Mouse (Mus musculus) monocyte, adult 2 months (primary cell): Measurements from ENCODE around the gene Polr3h.
A peak's percentile ranks its signal among the peaks of the same experiment; 100 is the strongest.
"Not testable (repeated sequence)": the region's sequence is repeated elsewhere in the genome, so short reads cannot be mapped to it uniquely, and the experiment has no call there.

ENCODE experiments used
- DNase-seq, 2 experiments: peaks; one replicate each; pipeline ENCODE4 v3.0.0; 2022; ENCODE audit warnings: low spot score in 2 of 2, low read depth in 1 of 2

Gene Polr3h

DNA sequence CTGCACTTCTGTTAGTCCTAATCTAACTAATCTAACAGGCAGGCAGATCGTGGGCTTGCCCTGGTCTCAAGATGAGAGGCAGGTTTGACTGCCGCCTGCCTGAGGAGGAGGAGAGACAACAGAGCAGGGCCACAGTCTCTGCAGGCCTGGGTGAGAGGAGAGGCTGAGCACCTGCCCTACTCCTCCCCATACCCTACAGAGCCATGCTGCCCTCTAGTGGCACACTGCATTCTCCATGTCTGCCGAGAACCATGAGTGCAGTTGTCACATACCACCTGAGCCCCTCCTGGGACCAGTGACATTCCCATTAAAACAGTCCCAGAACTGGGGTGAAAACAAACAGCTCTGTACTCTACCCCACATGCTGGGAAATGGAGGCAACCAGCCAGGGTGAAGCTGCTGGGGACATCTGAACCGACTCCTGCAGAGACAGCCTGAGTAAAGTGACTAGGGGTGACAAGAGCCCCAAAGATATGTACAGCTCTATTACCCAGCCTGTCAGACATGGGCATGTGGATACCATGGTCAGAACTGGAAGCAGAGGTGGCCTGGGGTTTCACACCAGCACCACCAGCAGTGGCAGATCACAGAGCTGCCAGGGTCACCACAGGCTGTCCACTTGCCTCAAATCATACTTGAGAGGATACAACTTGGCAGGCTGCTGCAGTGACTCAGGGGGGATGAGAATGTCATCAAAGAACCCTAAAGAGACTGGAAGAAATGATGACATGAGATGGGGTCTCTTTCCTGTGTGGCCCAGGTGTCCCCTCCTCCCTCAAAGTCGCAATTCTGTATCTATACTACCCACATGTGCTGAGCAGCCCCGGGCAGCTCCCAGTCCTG, 8.2 kb downstream of the Polr3h start:
- peak in 1 of 2 experiments; percentile 32 for DNase-seq

DNA sequence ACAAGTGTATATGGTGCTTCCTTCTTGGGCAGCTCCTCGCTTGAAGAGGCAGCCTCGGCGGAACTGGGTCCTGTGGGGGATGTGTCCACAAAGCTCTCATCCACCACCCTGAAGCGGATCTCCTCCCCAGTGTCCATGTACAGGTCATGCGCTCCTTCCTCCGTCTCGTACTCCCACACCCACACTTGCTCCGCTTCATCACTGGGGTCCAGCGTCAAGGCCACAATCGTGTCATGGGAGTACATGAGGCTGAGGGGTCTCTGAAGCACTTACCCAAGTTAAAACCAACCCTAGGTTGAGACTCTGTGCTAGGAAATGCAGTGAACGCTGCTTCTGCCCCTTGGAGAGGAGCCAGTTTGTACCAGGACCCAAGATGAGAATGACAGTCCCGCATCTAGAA, 8.8 kb downstream of the Polr3h start:
- no peak for DNase-seq

DNA sequence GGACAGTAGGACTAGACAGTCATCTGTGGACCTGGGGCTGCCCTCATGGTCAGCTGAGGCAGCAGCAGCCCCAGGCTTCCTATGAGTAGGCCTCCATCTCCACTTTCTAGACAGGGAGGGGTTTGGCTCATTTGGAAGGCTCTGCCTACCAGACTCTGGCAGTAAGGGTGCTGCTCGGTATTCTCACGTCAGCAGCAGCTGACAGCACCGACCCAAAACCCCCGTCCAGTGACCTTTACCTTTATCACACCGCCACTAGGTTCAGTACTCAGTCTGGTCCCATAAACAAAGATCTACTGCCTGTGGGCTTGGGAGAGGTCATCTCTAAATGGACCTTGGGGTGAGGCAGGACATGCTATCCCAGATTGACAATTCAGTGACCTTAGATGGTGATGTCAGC, 10.4 kb downstream of the Polr3h start:
- no peak for DNase-seq

DNA sequence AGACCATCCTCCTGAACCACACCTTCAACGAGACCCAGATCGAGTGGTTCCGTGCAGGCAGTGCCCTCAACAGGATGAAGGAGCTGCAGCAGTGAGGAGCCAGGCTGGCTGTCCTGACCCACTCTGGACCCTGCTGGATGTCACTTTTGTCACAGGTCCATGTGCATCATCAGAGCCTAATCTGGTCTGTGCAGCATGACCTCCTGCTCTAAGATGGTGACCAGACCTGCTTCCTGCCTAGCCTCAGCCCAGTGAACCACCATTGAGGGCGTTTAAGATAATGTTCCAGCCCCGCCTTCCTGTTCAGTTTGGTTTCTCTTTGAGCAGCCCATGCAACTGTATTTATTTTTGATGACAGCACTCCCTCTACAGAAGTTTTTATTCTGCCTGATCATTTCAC, 11.4 kb downstream of the Polr3h start:
- no peak for DNase-seq

DNA sequence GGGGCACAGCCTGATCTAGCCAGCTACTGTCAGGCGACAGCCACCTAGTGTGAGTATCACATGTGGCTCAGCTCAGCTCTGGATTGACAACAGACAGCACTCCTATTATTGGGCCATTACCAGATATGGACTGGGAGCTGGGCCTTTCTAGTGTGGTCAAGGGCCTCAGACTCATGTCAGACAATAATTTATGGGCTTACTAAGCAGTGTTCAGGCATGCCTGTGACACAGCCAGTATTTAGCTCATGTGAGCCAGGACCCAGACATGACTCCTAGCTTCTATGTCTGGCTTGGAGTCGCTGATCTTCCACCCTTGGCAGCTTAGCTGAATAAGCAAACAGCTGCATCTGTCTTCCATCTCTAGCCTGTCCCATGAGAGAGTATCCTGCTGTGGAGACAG, 13.5 kb downstream of the Polr3h start:
- DNase-seq: no peak

DNA sequence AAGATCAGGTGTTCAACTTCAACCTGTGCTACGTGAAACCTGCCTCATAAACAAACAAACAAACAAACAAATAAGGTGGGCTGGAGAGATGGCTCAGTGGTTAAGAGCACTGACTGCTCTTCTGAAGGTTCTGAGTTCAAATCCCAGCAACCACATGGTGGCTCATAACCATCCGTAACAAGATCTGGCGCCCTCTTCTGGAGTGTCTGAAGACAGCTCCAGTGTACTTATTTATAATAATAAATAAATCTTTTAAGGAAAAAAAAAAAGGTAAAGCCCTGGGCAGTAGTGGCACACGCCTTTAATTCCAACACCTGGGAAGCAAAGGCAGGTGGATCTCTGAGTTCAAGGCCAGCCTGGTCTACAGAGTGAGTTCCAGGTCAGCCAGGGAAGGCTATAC, 17.3 kb downstream of the Polr3h start:
- DNase-seq: not testable (repeated sequence)

DNA sequence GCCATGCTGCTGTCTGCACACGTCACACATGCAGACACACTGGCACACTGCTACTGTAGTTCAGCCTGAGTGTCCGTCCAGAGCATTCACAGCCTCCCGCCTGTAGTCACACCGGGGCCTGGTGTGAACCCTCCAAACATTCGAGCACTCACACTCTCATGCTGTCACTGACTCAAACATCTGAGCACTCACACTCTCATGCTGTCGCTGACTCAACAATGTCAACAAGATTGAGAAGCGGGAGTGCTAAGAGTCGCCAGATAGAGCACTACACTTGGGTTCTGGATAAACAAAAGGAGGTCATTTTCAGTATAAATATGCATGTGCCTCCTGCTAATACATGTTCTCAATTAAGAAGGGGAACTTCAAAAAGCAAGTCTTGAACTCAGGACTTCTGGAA, 18.1 kb downstream of the Polr3h start:
- DNase-seq: no peak

DNA sequence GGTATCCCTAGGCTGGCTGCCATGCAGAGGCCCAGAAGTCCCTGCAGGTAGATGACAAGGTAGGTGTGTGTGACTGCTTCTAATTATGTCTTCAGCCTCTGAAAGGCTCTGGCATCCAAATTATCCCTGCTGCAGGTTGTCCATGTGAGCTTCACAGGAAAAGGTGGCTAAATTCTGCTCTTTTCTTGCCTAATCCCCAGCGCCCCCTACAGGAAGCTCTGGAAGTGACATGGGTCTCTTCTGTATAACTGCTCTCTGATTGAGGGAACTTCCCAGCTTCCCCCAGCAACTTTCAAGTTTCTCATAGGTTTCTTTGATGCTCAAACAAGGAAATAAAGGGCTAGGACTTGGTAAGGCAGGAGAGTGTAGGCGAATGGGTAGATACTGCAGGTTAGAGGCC, 21.1 kb downstream of the Polr3h start:
- peak; percentile 35 to 68 for DNase-seq

DNA sequence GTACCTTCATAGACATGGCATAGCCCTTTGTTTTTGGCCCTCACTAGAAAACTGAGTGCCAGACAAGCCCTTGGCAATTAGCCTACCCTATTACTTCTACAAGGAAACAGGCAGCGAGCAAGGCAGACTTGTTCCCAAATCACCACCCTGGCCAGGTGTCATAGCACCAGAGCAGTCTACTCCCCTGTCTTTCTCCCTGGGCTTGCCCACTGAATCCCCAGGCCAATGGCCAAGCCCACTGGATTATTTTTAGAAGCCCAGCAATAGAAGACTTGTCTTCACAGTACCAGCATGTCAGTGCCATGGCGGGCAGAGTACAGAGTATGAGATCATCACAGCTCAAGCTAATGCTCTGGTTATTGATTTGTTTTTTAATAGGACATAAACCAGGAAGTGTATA, 27.3 kb downstream of the Polr3h start:
- no peak for DNase-seq

DNA sequence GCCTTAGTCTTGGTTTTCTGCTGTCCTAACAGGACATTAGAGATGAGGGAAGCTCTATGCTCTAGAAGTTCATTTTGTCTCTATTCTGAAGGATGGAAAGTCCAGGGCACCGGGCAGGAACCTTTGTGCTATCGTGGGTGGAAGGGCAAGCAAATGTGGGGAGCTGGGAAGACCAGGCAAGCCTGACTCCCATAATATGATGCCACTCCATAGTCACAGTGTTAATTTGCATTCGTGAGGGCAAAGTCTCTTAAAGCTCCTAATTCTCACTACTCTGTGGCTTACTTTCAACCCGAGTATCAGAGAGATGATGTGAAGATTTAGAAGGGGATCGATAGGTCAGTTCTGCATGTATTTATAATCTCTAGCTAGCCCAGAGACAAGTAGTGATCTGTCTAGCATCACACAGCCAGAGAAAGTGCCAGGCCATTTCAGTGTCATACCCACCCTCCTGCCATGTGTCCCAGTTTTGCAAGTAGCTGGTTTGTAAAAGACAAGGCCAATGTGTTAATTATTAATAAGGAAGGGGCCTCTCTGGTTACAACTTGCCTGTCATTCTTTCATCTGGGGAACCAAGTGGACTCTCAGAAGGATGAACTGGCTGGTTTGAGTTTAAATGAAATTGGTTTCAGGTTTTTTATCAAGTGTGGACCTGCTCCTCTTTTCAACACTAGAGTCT, 28.3 kb downstream of the Polr3h start:
- no peak for DNase-seq

DNA sequence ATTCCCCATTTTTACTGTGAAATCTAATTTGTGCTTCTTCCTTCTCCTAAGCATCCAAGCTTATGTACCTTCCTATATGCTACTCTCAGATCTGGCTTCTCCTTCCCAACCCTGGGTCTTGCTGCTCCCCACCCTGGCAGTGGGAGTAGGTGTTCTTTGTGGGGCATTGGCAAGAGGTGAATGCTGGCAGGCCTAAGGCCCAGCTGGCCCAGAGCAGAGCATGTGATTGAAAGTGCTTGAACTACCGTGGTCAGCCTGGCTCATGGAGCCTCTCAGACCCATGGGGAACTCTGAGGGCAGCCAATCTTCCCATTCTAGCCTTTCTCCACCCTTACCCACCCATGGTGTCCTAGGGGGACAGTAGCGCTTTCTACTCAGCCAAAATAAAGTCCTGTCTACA, 29.6 kb downstream of the Polr3h start:
- no peak for DNase-seq

DNA sequence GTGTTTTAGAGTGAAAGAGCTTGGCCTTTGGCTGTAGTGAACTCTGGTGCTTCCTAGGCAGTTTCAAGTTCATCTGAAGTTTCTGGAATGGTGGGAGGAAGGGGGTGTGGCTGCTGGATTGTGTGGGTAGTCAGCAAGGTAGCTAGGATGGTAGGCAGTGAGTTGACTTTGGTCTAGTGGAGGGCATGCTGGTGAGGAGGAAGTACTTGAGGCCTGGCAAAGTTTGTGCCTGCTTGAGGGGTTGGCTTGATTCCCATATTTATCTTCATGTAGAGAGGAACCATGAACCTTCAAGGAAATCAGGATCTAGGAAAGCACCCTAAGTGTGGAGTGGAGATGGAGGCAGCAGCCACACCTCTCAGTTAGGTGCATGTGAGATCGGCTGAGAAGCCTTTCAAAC, 32.0 kb downstream of the Polr3h start:
- no peak for DNase-seq

DNA sequence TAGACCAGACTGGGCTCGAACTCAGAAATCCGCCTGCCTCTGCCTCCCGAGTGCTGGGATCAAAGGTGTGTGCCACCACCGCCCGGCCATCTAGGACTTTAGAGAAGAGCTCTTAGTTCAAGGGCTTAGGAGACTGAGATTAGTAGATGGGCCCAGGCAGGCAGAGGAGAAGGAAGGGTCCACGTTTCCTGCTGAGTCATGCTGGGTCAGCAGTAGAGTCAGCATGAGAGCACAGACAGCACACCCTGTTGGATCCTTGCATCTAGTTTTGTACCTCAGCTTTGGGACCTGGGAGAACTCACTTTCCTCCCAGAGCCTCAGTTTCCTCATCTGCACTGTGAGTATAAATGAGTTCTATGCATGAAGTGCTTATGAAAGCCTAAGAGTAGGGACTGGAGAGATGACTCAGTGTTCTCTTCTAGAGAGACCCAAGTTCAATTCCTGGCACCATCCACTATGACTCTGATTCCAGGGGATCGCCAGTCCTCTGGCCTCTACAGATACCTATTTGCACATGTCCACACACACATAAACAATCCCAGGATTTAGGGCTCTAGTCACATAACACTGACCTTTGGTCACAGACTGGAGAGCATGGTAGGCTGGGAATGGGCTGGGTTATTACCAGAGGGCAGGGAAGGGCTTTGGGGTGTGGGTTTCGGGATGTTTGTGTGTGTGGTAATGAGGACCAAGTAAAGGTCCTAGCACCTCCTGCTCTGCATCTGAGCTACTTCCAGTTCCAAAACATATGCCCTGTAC, 34.0 kb downstream of the Polr3h start:
- DNase-seq: no peak

DNA sequence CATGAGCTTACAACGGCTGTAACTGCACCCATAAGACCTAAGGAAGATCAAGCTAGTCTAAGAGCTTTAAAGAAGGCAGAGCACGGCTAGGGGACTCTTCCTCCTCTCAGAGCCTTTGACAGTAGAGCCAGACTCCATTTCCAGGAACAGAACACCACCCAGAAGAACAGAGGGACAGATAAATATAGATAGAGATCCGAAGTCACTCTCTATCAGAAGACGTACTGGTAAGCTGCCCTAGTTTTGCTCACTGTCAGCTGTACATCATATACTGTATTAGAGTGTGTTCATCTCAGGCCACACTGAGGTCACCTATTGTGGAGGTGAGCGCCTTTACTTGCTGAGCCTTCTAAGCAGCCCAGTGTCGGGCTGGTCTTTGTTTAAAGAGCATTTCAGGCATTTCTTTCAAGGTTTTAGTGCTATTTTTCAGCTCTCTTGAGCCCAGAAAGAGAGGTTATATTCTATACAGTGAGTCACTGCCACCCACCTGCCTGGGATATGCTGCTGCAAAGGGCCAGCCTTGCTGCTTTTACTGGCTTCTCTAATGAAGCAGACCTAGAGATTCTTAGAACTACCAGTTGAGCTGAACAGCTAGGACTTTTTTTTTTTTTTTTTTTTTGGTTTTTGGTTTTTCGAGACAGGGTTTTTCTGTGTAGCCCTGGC, 34.8 kb downstream of the Polr3h start:
- no peak for DNase-seq

DNA sequence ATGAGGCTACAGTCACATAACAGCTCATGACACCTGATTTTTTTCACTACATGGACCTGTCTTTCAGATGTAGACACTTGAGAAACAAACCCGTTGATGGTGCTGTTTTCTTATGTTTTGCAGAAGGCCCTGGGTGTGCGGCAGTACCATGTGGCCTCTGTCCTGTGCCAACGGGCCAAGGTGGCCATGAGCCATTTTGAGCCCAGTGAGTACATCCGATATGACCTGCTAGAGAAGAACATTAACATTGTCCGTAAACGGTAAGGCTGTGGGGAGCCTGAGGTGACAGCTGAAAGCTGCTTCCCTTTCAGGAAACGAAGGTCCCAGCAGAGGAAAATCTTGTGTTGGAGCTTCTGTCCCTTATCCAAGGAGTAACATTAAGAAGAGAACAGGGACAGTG, 36.9 kb downstream of the Polr3h start:
- no peak for DNase-seq

DNA sequence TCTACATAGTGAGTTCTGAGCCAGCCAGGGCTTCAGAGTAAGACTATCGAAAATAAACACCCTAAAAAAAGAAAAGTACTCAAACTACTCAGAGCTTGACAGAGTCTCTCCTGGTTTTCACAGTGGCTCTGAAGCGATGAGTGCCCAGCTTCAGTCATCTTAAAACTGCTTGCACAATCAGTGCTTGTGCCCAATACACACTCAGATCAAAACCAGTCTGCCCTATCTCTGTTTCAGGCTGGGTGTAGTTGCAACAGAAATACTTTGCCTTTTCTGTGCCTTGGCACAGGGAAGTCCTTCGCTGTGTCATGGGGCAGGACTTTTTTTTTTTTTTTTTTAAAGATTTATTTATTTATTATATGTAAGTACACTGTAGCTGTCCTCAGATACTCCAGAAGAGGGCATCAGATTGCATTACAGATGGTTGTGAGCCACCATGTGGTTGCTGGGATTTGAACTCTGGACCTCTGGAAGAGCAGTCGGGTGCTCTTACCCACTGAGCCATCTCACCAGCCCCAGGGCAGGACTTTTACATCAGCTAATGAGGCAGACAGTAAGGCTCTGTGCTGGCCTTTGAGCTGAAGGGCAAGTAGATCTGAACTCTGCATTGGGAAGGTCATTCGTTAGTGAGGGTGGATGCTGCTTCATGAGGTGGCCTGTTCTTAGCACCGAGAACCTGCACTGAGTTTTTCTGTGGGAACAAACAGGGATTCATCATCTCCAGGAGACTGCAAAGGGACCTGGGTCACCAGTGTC, 39.1 kb downstream of the Polr3h start:
- no peak for DNase-seq

DNA sequence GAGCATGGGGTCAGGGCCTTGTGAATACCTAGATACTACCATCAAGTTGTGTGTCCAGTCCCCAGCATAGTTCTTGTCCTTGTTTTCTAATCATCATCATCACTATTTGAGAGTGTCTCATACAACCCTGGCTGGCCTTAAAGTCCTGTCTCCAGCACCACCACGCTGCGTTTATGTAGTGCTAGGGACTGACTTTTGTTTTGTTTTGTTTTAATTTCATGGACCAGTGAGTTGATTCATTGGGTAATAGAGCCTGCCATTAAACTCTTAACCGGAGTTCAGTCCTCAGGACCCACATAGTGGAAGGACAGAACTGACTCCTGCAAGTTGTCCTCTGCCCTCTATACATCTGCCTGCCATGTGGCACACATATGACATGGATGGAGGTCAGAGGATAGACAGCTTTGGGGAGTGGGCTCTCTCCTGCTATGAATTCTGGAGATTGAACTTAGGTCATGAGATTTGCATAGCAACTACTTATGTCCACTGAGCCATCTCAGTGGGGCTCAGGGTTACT, 40.6 kb downstream of the Polr3h start:
- DNase-seq: no peak

DNA sequence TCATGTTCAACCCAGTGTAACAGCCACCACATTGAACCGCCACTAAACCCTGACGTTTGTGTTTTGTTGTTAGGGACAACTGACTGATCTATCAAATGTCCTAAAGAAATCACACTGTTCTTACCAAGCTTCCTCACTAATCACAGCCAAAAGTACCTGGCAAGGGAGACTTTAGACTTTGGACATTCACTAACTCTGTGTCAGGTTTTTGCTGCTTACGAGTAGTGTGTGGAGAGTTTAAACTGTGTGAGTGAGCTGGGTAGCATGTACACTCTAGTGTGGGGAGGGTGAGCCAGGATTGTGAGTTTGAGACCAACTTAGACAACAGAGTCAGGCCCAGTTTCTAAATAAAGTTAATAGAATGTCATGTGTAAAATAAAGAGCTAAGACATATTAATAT, 43.7 kb downstream of the Polr3h start:
- DNase-seq: no peak

DNA sequence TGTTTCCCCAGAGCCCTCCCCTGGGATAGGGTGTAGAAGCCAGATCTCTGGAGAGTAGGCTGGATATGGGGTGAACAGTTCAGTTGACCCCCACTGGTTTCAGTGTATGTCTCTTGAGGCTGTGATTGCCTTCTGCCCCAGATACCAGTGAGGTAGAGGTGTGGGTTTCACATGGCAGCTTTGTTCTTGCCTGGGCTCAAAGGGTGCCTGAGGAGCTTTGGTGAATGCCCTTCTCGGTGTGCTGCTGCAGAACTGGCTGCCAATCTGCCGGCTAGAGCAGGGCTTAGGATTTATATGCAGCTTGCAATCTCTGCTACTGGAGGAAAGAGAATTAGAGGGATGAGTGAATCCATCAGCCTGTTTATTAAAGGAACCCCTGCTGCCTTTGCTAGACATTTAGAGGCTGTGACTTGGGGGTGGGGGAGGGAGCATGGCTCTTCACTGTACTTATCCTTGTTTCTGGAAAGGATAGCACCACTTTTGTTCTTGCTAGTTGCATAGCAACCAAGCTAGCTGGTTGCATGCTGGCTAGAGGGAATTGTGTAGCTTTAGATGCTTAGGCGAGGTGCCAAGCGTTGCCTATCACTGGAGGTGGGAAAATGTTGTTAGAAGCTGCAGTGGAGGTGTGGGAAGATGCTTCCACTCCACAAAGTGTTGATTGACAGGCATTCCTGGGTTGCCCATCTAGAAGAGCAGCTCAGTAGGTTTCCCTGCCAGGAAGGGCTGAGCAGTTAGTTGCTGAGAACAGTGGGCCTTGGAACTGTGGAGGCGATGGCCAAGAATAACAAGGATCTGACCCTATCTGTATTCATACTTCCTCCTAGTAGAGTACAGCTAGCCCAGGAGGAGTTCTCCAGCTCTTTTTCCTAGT, 46.3 kb downstream of the Polr3h start:
- DNase-seq: no peak
